Mouse (Mus musculus): ENCODE results near the gene Dock3.

DNA sequence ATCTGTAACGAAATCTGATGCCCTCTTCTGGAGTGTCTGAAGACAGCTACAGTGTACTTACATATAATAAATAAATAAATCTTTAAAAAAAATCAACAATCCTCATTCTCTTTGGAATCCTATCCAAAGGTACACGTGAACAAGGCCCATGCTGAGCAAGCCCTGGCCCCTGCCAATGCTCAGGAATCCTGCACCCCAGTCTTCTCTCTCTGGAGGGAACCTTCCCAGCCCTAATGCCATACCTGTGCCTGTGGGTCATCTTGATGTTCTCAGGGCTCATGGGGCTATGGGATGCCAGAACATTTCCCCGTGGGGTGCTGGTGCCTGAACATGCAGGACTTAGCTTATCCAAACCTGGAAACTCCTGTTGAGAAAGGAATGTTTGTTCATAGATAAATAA is 323.5 kb downstream of the Dock3 start:
- TF ChIP-seq CTCF (IDR thresholded peaks at IDR 0.05) (no peak), POLR2A (IDR thresholded peaks at IDR 0.05; ENCODE audit: insufficient read depth, low read depth, low read length) (no peak)

Data from heart, adult 2 months (tissue).